Mouse (Mus musculus): ENCODE measurements around the gene Mpg. TPM values are rescaled to one million over a fixed set of nuclear protein-coding genes. Genes with fewer than 3 reads are reported as not detected.

Mpg gene
- polyA plus RNA-seq, 2 experiments = 27.1 to 40.1 TPM

- Histone ChIP-seq H3K36me3 (ENCODE audit: control insufficient read depth, insufficient read depth, low read length) (peaks cover 29% of the 10 kb centered on the region), H3K9me3 (ENCODE audit: control insufficient read depth, low read length) (no peaks in the 10 kb centered on the region), H3K27me3 (ENCODE audit: control insufficient read depth, insufficient read depth, low read length) (no peaks in the 10 kb centered on the region), H3K27ac (replicated peaks; ENCODE audit: low read depth, low read length) (peak overlapping the region; percentile 38), H3K9ac (ENCODE audit: low read depth, low read length, severe bottlenecking) (0 out of 2 replicates have a peak overlapping the region, but pooled peaks have one; percentile 5), H3K4me3 (replicated peaks; ENCODE audit: low read length) (no peak overlapping the region), H3K4me1 (ENCODE audit: control insufficient read depth, insufficient read depth, low read length) (peaks cover 32% of the 10 kb centered on the region), H3K4me2 (replicated peaks; ENCODE audit: low read depth, low read length, severe bottlenecking) (no peak overlapping the region)
- TF ChIP-seq POLR2A (IDR thresholded peaks at IDR 0.05; ENCODE audit: borderline replicate concordance, extremely low read depth, insufficient read depth, insufficient read length) = no peak
- no peak for DNase-seq (ENCODE audit: low spot score)
- 52% methylated on average over 6 of the region's 6 CpGs for WGBS
- no peak for ATAC-seq (ENCODE audit: low FRiP score, low read depth)
Measured at GRCm38 (mm10) chr11:32218501-32219050, 7.7 kb upstream of the Mpg start.

GRCm38 (mm10) chr11:32219287-32219686, 7.0 kb upstream of the Mpg start:
- Histone ChIP-seq H3K9ac (ENCODE audit: low read depth, low read length, severe bottlenecking) (no peak overlapping the region), H3K9me3 (ENCODE audit: control insufficient read depth, low read length) (no peaks in the 10 kb centered on the region), H3K4me2 (replicated peaks; ENCODE audit: low read depth, low read length, severe bottlenecking) (no peak overlapping the region), H3K27me3 (ENCODE audit: control insufficient read depth, insufficient read depth, low read length) (no peaks in the 10 kb centered on the region), H3K27ac (replicated peaks; ENCODE audit: low read depth, low read length) (no peak overlapping the region), H3K4me3 (replicated peaks; ENCODE audit: low read length) (no peak overlapping the region), H3K4me1 (ENCODE audit: control insufficient read depth, insufficient read depth, low read length) (peaks cover 39% of the 10 kb centered on the region), H3K36me3 (ENCODE audit: control insufficient read depth, insufficient read depth, low read length) (peaks cover 22% of the 10 kb centered on the region)
- no peak for DNase-seq (ENCODE audit: low spot score)
- no peak for ATAC-seq (ENCODE audit: low FRiP score, low read depth)
- WGBS = 91% methylated on average over 10 of the region's 10 CpGs
- TF ChIP-seq POLR2A (IDR thresholded peaks at IDR 0.05; ENCODE audit: borderline replicate concordance, extremely low read depth, insufficient read depth, insufficient read length) = no peak

- no peak for TF ChIP-seq POLR2A (IDR thresholded peaks at IDR 0.05; ENCODE audit: borderline replicate concordance, extremely low read depth, insufficient read depth, insufficient read length)
- 35% methylated on average over 10 of the region's 10 CpGs for WGBS
- H3K9ac ChIP-seq (ENCODE audit: low read depth, low read length, severe bottlenecking) = peak overlapping the region; percentile 95
- peaks cover 52% of the 10 kb centered on the region for H3K4me1 ChIP-seq (ENCODE audit: control insufficient read depth, insufficient read depth, low read length)
- peaks cover 7% of the 10 kb centered on the region for H3K36me3 ChIP-seq (ENCODE audit: control insufficient read depth, insufficient read depth, low read length)
- DNase-seq (ENCODE audit: low spot score) (no peak), ATAC-seq (ENCODE audit: low FRiP score, low read depth) (no peak)
- no peaks in the 10 kb centered on the region for H3K9me3 ChIP-seq (ENCODE audit: control insufficient read depth, low read length)
- H3K4me2 ChIP-seq (replicated peaks; ENCODE audit: low read depth, low read length, severe bottlenecking) = peak overlapping the region; percentile 85
- H3K4me3 ChIP-seq (replicated peaks; ENCODE audit: low read length) = peak overlapping the region; percentile 95
- no peak overlapping the region; the same call in 1 of the 2 replicates for H3K27ac ChIP-seq (replicated peaks; ENCODE audit: low read depth, low read length)
- no peaks in the 10 kb centered on the region for H3K27me3 ChIP-seq (ENCODE audit: control insufficient read depth, insufficient read depth, low read length)
Measured at GRCm38 (mm10) chr11:32220607-32221224, 5.6 kb upstream of the Mpg start.

- ATAC-seq (ENCODE audit: low FRiP score, low read depth) = peak; percentile 58
- peaks cover under 1% of the 10 kb centered on the region for H3K36me3 ChIP-seq (ENCODE audit: control insufficient read depth, insufficient read depth, low read length)
- H3K4me3 ChIP-seq (replicated peaks; ENCODE audit: low read length) = peak overlapping the region; percentile 95
- H3K27ac ChIP-seq (replicated peaks; ENCODE audit: low read depth, low read length) = peak overlapping the region; percentile 92
- H3K4me1 ChIP-seq (ENCODE audit: control insufficient read depth, insufficient read depth, low read length) = peaks cover 56% of the 10 kb centered on the region
- peak; percentile 80 for DNase-seq (ENCODE audit: low spot score)
- WGBS = under 1% methylated on average over 38 of the region's 46 CpGs
- H3K9me3 ChIP-seq (ENCODE audit: control insufficient read depth, low read length) = no peaks in the 10 kb centered on the region
- TF ChIP-seq POLR2A (IDR thresholded peaks at IDR 0.05; ENCODE audit: borderline replicate concordance, extremely low read depth, insufficient read depth, insufficient read length) = no peak; the same call in 1 of the 2 replicates
- H3K27me3 ChIP-seq (ENCODE audit: control insufficient read depth, insufficient read depth, low read length) = no peaks in the 10 kb centered on the region
- H3K9ac ChIP-seq (ENCODE audit: low read depth, low read length, severe bottlenecking) = peak overlapping the region; percentile 95
- H3K4me2 ChIP-seq (replicated peaks; ENCODE audit: low read depth, low read length, severe bottlenecking) = peak overlapping the region; percentile 85
Measured at GRCm38 (mm10) chr11:32221225-32221950, 4.9 kb upstream of the Mpg start.

- Histone ChIP-seq H3K4me3 (replicated peaks; ENCODE audit: low read length) (peak within 1 kb of the TSS; percentile 95), H3K4me2 (replicated peaks; ENCODE audit: low read depth, low read length, severe bottlenecking) (peak within 1 kb of the TSS; percentile 85), H3K27me3 (ENCODE audit: control insufficient read depth, insufficient read depth, low read length) (no peaks in the 10 kb centered on the region), H3K36me3 (ENCODE audit: control insufficient read depth, insufficient read depth, low read length) (no peaks in the 10 kb centered on the region), H3K27ac (replicated peaks; ENCODE audit: low read depth, low read length) (peak within 1 kb of the TSS; percentile 92), H3K9me3 (ENCODE audit: control insufficient read depth, low read length) (no peaks in the 10 kb centered on the region), H3K9ac (ENCODE audit: low read depth, low read length, severe bottlenecking) (peak within 1 kb of the TSS; percentile 95), H3K4me1 (ENCODE audit: control insufficient read depth, insufficient read depth, low read length) (peaks cover 57% of the 10 kb centered on the region)
- WGBS = under 1% methylated on average over 24 of the region's 72 CpGs
- DNase-seq (ENCODE audit: low spot score) = peak; percentile 60
- ATAC-seq (ENCODE audit: low FRiP score, low read depth) = peak; percentile 68
- TF ChIP-seq POLR2A (IDR thresholded peaks at IDR 0.05; ENCODE audit: borderline replicate concordance, extremely low read depth, insufficient read depth, insufficient read length) = 0 out of 2 replicates have a peak, but pooled peaks have one; percentile 65
Measured at GRCm38 (mm10) chr11:32221951-32222409, 4.3 kb upstream of the Mpg start, which contains the start of gene Rhbdf1. Rhbdf1 (minus strand) TSS chr11:32222300.
